Mouse (Mus musculus) forebrain, postnatal 0 days (tissue): ENCODE results near the gene Klrb1c. TPM values are rescaled to one million over a fixed set of nuclear protein-coding genes. Genes with fewer than 3 reads are reported as not detected.
"Not testable (repeated sequence)": the region's sequence is repeated elsewhere in the genome, so short reads cannot be mapped to it uniquely, and the experiment has no call there.

Experiments used
- ATAC-seq: fragments of 200-750 bp; cut with Nextera tagmentation; 2 replicates; pipeline ENCODE4 v1.8.0; 2017; ENCODE audit warnings: mild to moderate bottlenecking, moderate library complexity
- DNase-seq: peaks from one replicate; pipeline ENCODE4 v3.0.0-alpha.2; 2015
- H3K27ac ChIP-seq: fragments of 300-500 bp; sonication (generic); 2 replicates; pipeline ENCODE4 v1.5.1; 2014; ENCODE audit warnings: low read depth, mild to moderate bottlenecking, antibody characterized with exemption, low read length, moderate library complexity, mixed read lengths
- H3K27me3 ChIP-seq: fragments of 300-500 bp; sonication (generic); 2 replicates; pipeline ENCODE4 v1.6.1; 2014; ENCODE audit warnings: mild to moderate bottlenecking, low read length, mixed read lengths; ENCODE audit not compliant: insufficient read depth
- H3K36me3 ChIP-seq: fragments of 300-500 bp; sonication (generic); 2 replicates; pipeline ENCODE4 v1.6.1; 2014; ENCODE audit warnings: mild to moderate bottlenecking, moderate library complexity; ENCODE audit not compliant: insufficient read depth
- H3K4me1 ChIP-seq: fragments of 300-500 bp; sonication (generic); 2 replicates; pipeline ENCODE4 v1.6.1; 2014; ENCODE audit warnings: antibody characterized with exemption; ENCODE audit not compliant: insufficient read depth
- H3K4me2 ChIP-seq: fragments of 300-500 bp; sonication (generic); 2 replicates; pipeline ENCODE4 v1.6.1; 2014; ENCODE audit warnings: low read depth, mild to moderate bottlenecking, moderate library complexity
- H3K4me3 ChIP-seq: fragments of 300-500 bp; sonication (generic); 2 replicates; pipeline ENCODE4 v1.5.1; 2014; ENCODE audit warnings: low read depth, low read length, mixed read lengths
- H3K9ac ChIP-seq: fragments of 300-500 bp; sonication (generic); 2 replicates; pipeline ENCODE4 v1.6.1; 2014; ENCODE audit warnings: mild to moderate bottlenecking
- H3K9me3 ChIP-seq: fragments of 300-500 bp; sonication (generic); 2 replicates; pipeline ENCODE4 v1.6.1; 2016; ENCODE audit warnings: low read length
- CTCF ChIP-seq: sonication (generic); IDR thresholded peaks from 2 replicates; pipeline ENCODE4 v1.5.1; 2016; ENCODE audit warnings: antibody characterized with exemption, control low read depth, low read depth
- WGBS: fragments of 180-500 bp; shearing (Covaris S2); extraction: QIAGEN DNeasy Blood & Tissue Kit; methylation state at CpG from one replicate; pipeline ENCODE4 v1.1.7; 2014; 5-methylcytosine and 5-hydroxymethylcytosine counted together
- polyA plus RNA-seq: library from polyadenylated mRNA; unstranded; fragments of >200 nt; fragmentation: Nextera tagmentation; extraction: Ambion mirVana; gene quantifications from 2 replicates; pipeline ENCODE4 v1.2.1, GENCODE M21; 2015
- total RNA-seq: library from RNA; depleted of rRNA; stranded (reverse); fragments of >200 nt; gene quantifications from 2 replicates; pipeline ENCODE4 v1.2.3, GENCODE M21; 2014; rRNA removed

Gene Klrb1c
- total and polyA plus RNA-seq, 2 experiments from 2014 or later: 0.24 TPM

DNA sequence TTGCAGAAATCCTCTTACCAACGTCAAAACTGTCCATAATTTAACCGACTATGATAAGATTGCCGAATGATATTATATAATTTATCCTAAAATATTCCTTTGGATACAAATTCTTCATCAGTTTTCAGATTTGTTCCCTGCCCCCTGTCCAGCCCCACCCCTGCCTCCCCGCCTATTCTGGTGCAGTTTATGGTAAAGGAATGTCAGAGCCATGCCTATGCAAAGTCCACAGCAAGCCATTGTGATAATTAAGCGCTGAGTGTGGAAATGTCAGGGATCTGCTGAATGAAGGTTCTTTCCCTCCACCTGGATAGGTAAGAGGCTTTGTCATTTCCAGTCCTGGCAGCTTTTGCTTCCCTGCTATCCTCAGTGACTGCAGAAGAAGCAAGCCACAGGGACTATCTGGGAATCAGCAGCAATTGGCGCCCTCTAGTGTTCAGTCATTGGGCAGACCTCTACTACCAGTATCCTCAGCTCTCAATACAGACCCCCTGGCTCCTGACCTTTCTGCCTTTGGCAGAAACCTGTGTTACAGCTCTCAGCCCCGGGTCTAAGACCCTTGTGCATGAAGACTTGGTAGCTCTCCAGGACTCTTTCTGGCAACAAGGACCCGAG is 35.3 kb downstream of the Klrb1c start:
- peak; percentile 83 for TF ChIP-seq CTCF
- 37% methylated on average over 8 of the region's 8 CpGs for WGBS
- ATAC-seq: peak; percentile 98
- DNase-seq: peak; percentile 87
- H3K27me3 ChIP-seq, H3K4me3 ChIP-seq, H3K36me3 ChIP-seq, H3K4me1 ChIP-seq, H3K9me3 ChIP-seq, H3K9ac ChIP-seq: not testable (repeated sequence)
- Histone ChIP-seq H3K4me2 (peak overlapping the region; percentile 24; the same call in 1 of the 2 replicates), H3K27ac (0 out of 2 replicates have a peak overlapping the region, but pooled peaks have one; percentile 57)

DNA sequence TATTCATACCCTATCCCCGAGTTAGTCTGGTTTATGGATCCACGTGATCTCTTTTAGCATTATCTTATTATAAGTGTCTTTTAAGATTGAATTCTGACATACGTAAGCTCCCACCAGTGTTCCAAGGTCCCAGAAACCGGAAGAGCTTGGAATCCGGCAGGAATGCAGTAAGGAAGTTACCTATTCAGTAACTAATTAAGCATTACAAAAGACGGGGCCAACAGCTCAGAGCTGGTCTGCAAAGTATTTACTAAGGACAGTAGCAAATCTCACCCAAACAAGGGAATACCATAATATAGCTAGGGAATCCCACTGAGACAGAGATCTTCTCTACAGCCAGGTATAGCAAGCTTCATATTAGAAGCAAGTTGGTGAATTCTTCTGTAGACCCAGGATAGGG is 42.0 kb downstream of the Klrb1c start:
- not testable (repeated sequence) for H3K9ac ChIP-seq, ATAC-seq, H3K27ac ChIP-seq, H3K4me3 ChIP-seq, H3K4me1 ChIP-seq, DNase-seq, H3K9me3 ChIP-seq, H3K36me3 ChIP-seq, H3K27me3 ChIP-seq, H3K4me2 ChIP-seq
- WGBS: 69% methylated on average over 6 of the region's 6 CpGs

DNA sequence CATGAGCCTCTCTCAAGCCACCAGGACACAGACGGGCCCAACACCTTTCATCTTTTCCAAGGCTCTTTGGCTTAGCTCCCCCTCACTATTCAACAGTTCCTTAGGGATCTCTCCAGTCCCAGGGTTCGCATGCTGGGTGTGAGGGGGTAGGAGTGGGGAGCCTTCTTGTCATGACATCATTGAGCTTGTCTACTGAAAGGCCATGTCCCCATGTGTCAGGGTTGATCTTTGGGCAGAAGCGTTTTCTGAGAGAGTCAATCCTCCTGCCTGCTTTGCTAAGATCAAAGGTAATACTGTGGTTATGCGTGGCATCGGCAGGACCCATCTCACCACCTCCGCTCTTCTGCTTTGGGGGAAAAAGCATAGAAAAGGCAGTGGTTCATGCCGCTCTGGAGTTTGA is 51.6 kb downstream of the Klrb1c start:
- 87% methylated on average over 7 of the region's 7 CpGs for WGBS
- H3K4me2 ChIP-seq: no peak overlapping the region
- H3K9me3 ChIP-seq: no peaks in the 10 kb centered on the region
- no peaks in the 10 kb centered on the region for H3K36me3 ChIP-seq
- H3K4me3 ChIP-seq: no peak overlapping the region
- H3K9ac ChIP-seq: no peak overlapping the region
- no peaks in the 10 kb centered on the region for H3K27me3 ChIP-seq
- DNase-seq (no peak), ATAC-seq (no peak)
- no peak for TF ChIP-seq CTCF
- no peak overlapping the region for H3K27ac ChIP-seq
- H3K4me1 ChIP-seq: no peaks in the 10 kb centered on the region

DNA sequence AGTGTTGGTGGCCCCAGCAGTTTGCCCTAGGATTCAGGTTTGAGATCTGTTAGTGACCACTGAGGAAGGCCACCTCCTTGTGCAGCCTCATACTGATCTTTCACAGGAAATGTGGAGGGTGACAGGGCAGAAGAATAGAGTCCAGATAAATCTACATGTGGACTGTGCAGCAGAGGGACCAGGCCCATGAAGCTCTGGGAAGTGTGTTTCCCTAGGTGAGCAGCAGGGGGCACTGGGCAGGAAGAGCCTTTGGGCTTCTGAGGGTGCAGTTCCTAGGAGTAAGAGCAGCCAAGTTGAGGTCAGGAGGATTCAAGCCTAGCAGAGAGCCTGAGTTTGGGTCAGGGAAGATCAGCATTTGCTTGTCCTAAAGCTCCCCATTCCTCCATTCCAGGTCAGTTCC is 52.9 kb downstream of the Klrb1c start:
- no peak overlapping the region for H3K9ac ChIP-seq
- no peaks in the 10 kb centered on the region for H3K9me3 ChIP-seq
- H3K36me3 ChIP-seq: no peaks in the 10 kb centered on the region
- no peak for TF ChIP-seq CTCF
- no peaks in the 10 kb centered on the region for H3K27me3 ChIP-seq
- no peak overlapping the region for H3K4me3 ChIP-seq
- DNase-seq (no peak), ATAC-seq (no peak)
- H3K27ac ChIP-seq: no peak overlapping the region
- H3K4me2 ChIP-seq: no peak overlapping the region
- H3K4me1 ChIP-seq: no peaks in the 10 kb centered on the region

DNA sequence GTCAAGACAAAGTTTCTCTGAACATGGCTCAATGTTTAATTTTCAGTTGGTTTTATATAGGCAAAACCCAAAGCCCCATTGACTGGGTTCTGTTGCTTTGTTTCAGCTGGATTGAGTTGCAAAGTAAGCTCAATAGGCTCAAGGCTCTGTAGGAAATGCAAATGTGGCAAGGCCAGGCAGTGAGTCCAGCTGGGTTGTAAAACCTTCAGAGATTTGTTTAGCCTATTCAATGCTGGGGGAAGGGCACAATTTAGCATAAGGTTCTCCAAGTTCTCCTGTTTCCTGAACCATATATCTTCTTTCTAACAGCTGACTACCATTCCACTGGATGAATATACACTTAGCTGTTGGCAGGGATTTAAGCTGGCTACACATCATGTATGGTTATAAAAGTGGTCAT is 54.1 kb downstream of the Klrb1c start:
- H3K36me3 ChIP-seq: no peaks in the 10 kb centered on the region
- no peak overlapping the region for H3K4me3 ChIP-seq
- ATAC-seq (no peak), DNase-seq (no peak)
- H3K9ac ChIP-seq: no peak overlapping the region
- H3K9me3 ChIP-seq: no peaks in the 10 kb centered on the region
- H3K4me2 ChIP-seq: no peak overlapping the region
- no peak for TF ChIP-seq CTCF
- H3K27me3 ChIP-seq: no peaks in the 10 kb centered on the region
- H3K27ac ChIP-seq: no peak overlapping the region
- no peaks in the 10 kb centered on the region for H3K4me1 ChIP-seq

DNA sequence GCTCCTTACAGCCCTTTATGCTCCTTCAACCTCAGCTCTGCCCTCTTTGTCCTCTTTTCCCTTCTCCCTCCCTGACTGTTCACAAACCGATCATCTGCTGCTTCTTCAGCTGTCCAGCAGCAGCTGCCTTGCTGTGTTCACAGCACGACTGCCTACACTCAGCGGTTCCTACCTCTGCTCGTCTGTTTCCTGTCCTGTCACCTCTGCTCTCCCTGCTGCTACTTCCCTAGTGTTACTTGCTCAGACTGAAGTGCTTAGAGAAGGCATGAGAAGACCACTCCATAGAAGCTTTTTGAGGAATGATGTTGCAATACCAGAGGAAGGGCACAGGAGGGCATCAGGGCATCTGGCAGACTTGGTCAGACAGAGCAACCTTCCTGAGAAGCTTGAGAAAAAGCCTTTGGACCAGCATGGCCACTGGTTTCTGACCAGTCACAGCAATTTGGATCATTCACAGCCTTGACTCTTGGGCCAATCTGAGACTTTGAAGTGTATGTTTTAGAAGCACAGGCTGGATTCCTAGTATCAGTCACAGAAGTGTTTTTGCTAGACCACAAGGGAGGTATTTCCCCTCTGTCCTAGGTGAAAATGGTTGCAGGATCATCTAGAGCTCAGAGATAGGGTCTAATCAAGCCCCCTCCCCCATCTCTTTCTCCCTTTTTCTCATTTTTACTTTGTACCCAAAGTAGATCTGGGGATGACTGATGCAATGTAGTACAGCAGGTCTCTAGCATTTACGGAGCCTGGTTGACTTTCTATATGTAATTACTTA is 54.9 kb downstream of the Klrb1c start:
- Histone ChIP-seq H3K4me2 (no peak overlapping the region), H3K27ac (no peak overlapping the region), H3K9ac (no peak overlapping the region), H3K36me3 (no peaks in the 10 kb centered on the region), H3K4me1 (no peaks in the 10 kb centered on the region), H3K9me3 (no peaks in the 10 kb centered on the region), H3K27me3 (no peaks in the 10 kb centered on the region), H3K4me3 (no peak overlapping the region)
- 85% methylated on average over 5 of the region's 5 CpGs for WGBS
- TF ChIP-seq CTCF: no peak
- no peak for ATAC-seq
- DNase-seq: no peak

DNA sequence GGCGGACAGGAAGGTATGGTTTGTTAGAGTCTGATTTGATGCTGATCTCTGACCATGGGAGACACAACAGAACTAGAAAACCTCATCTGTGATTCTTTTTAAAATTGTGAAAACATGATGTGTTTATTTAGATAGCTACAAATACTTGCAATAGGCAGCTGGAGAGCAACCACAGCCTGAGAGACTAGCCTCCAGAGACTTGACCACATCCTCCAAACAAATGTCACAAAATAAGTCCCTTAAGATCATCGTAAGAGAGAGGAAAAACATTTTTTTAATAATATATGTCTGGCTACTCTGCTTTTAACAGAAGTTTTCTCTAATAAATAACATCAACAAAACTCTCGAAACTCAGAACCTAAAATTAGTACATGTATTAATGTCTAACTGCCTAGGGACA is 57.0 kb downstream of the Klrb1c start:
- no peaks in the 10 kb centered on the region for H3K4me1 ChIP-seq
- no peaks in the 10 kb centered on the region for H3K27me3 ChIP-seq
- no peaks in the 10 kb centered on the region for H3K36me3 ChIP-seq
- ATAC-seq: no peak
- TF ChIP-seq CTCF: no peak
- no peak overlapping the region for H3K27ac ChIP-seq
- no peak for DNase-seq
- no peaks in the 10 kb centered on the region for H3K9me3 ChIP-seq
- H3K4me3 ChIP-seq: no peak overlapping the region
- 81% methylated on average over 3 of the region's 3 CpGs for WGBS
- H3K9ac ChIP-seq: no peak overlapping the region
- no peak overlapping the region for H3K4me2 ChIP-seq

Other genes with a start within 250 kb of the Klrb1c start
- 2.8 and 3.9 TPM in 2 replicates for gene A2ml1, start 207.6 kb downstream of the Klrb1c start, total RNA-seq
- 10.7 and 14.2 TPM in 2 replicates for gene A2ml1, start 207.6 kb downstream of the Klrb1c start, polyA plus RNA-seq
- gene Klrb1a, start 165.7 kb downstream of the Klrb1c start, total RNA-seq: not detected in 2 replicates
- not detected in 2 replicates for gene Klrb1a, start 165.7 kb downstream of the Klrb1c start, polyA plus RNA-seq
- not detected in 2 replicates for gene Clec2h, start 126.8 kb downstream of the Klrb1c start, total RNA-seq
- not detected in 2 replicates for gene Clec2h, start 126.8 kb downstream of the Klrb1c start, polyA plus RNA-seq
- not detected in 2 replicates for gene Klrb1, start 66.2 kb downstream of the Klrb1c start, total RNA-seq
- 0.42 and 0.62 TPM in 2 replicates for gene Klrb1, start 66.2 kb downstream of the Klrb1c start, polyA plus RNA-seq
- not detected in 2 replicates for gene Gm44511, start 37.1 kb upstream of the Klrb1c start, total RNA-seq
- not detected in 2 replicates for gene Gm44511, start 37.1 kb upstream of the Klrb1c start, polyA plus RNA-seq
- not detected in 2 replicates for gene Klrb1b, start 37.1 kb upstream of the Klrb1c start, total RNA-seq
- not detected in 2 replicates for gene Klrb1b, start 37.1 kb upstream of the Klrb1c start, polyA plus RNA-seq
- gene Clec2i, start 98.4 kb upstream of the Klrb1c start, total RNA-seq: not detected in 2 replicates
- gene Clec2i, start 98.4 kb upstream of the Klrb1c start, polyA plus RNA-seq: 0.11 TPM in 1 of 2 replicates, not detected in the other
- gene BC035044, start 101.9 kb upstream of the Klrb1c start, total RNA-seq: 0.38 and 0.54 TPM in 2 replicates
- gene BC035044, start 101.9 kb upstream of the Klrb1c start, polyA plus RNA-seq: 0.36 and 0.41 TPM in 2 replicates
- 0.08 TPM in 1 of 2 replicates, not detected in the other for gene Clec2g, start 145.2 kb upstream of the Klrb1c start, total RNA-seq
- gene Clec2g, start 145.2 kb upstream of the Klrb1c start, polyA plus RNA-seq: not detected in 2 replicates